Mouse (Mus musculus) liver, postnatal 0 days (tissue): ENCODE measurements around the gene Fuz. TPM values are rescaled to one million over a fixed set of nuclear protein-coding genes. Genes with fewer than 3 reads are reported as not detected.
A peak's percentile ranks its signal among the peaks of the same experiment; 100 is the strongest.

Source experiments
- ATAC-seq: fragments of 200-750 bp; cut with Nextera tagmentation; 2 replicates; pipeline ENCODE4 v1.8.0; 2017; ENCODE audit warnings: mild to moderate bottlenecking, moderate library complexity
- DNase-seq: peaks from one replicate; pipeline ENCODE4 v3.0.0-alpha.2; 2016
- H3K27ac ChIP-seq: fragments of 300-500 bp; sonication (generic); 2 replicates; pipeline ENCODE4 v1.5.1; 2014; ENCODE audit warnings: antibody characterized with exemption, moderate library complexity, mild to moderate bottlenecking, low read depth
- H3K27me3 ChIP-seq: fragments of 300-500 bp; sonication (generic); 2 replicates; pipeline ENCODE4 v1.6.1; 2014; ENCODE audit warnings: low read length, control low read depth, mixed read lengths; ENCODE audit not compliant: insufficient read depth
- H3K36me3 ChIP-seq: fragments of 300-500 bp; sonication (generic); replicated peaks from 2 replicates; pipeline ENCODE4 v1.6.1; 2014; ENCODE audit warnings: mild to moderate bottlenecking, control low read depth, low read length, moderate library complexity, mixed read lengths; ENCODE audit not compliant: insufficient read depth
- H3K4me1 ChIP-seq: fragments of 300-500 bp; sonication (generic); 2 replicates; pipeline ENCODE4 v1.6.1; 2014; ENCODE audit warnings: antibody characterized with exemption, mild to moderate bottlenecking, control low read depth; ENCODE audit not compliant: insufficient read depth
- H3K4me2 ChIP-seq: fragments of 300-500 bp; sonication (generic); 2 replicates; pipeline ENCODE4 v1.6.1; 2014; ENCODE audit warnings: low read depth, mild to moderate bottlenecking, low read length, moderate library complexity, mixed read lengths
- H3K4me3 ChIP-seq: fragments of 300-500 bp; sonication (generic); 2 replicates; pipeline ENCODE4 v1.5.1; 2014; ENCODE audit warnings: low read depth, low read length
- H3K9ac ChIP-seq: fragments of 300-500 bp; sonication (generic); replicated peaks from 2 replicates; pipeline ENCODE4 v1.6.1; 2014; ENCODE audit warnings: mild to moderate bottlenecking, moderate library complexity
- H3K9me3 ChIP-seq: fragments of 300-500 bp; sonication (generic); 2 replicates; pipeline ENCODE4 v1.6.1; 2016; ENCODE audit warnings: mild to moderate bottlenecking, control low read depth, low read length, mixed read lengths
- CTCF ChIP-seq: sonication (generic); IDR thresholded peaks from 2 replicates; pipeline ENCODE4 v1.5.1; 2016; ENCODE audit warnings: antibody characterized with exemption, low read depth
- EP300 ChIP-seq: IDR thresholded peaks from 2 replicates; pipeline ENCODE4 v1.6.1; 2016; ENCODE audit warnings: antibody characterized with exemption, low read depth, mild to moderate bottlenecking
- WGBS: fragments of 180-500 bp; shearing (Covaris S2); extraction: QIAGEN DNeasy Blood & Tissue Kit; methylation state at CpG from one replicate; pipeline ENCODE4 v1.1.7; 2014; ENCODE audit not compliant: insufficient replicate concordance; 5-methylcytosine and 5-hydroxymethylcytosine counted together
- polyA plus RNA-seq: library from polyadenylated mRNA; unstranded; fragments of >200 nt; fragmentation: Nextera tagmentation; extraction: Ambion mirVana; gene quantifications from 2 replicates; pipeline ENCODE4 v1.2.1, GENCODE M21; 2015

Gene Fuz
- polyA plus RNA-seq, 1 experiment from 2014 or later, result 4.4 TPM

DNA sequence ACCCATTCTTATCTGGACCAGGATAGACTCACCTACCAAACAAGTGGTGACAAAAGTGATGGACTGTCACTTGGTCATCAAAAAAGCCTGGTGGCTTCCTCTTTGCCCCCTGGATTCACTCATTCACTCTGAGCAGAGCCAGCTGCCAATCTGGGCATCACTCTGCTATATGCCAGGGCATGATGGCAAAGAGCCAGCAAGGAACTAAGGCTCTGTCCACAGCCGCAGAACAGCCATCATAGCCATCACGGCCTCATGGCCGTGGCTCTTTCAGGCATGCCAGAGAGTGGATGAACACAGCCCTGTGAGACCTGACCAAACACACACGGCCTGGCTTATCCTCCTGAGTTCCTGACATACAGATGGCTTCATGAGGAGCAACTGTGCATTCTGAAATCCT, 5.1 kb upstream of the Fuz start:
- H3K4me1 ChIP-seq, result peaks cover 28% of the 10 kb centered on the region
- H3K27me3 ChIP-seq, result no peaks in the 10 kb centered on the region
- H3K9ac ChIP-seq, result peak overlapping the region; percentile 82; the same call in 1 of the 2 replicates
- 0 out of 2 replicates have a peak overlapping the region, but pooled peaks have one; percentile 95 for H3K27ac ChIP-seq
- H3K4me2 ChIP-seq, result peak overlapping the region; percentile 95
- TF ChIP-seq EP300 (no peak), CTCF (no peak)
- no peak for DNase-seq
- no peaks in the 10 kb centered on the region for H3K9me3 ChIP-seq
- no peak for ATAC-seq
- H3K4me3 ChIP-seq, result no peak overlapping the region
- 88% methylated on average over 4 of the region's 4 CpGs for WGBS
- H3K36me3 ChIP-seq, result peaks cover 6% of the 10 kb centered on the region; the same call in 1 of the 2 replicates

DNA sequence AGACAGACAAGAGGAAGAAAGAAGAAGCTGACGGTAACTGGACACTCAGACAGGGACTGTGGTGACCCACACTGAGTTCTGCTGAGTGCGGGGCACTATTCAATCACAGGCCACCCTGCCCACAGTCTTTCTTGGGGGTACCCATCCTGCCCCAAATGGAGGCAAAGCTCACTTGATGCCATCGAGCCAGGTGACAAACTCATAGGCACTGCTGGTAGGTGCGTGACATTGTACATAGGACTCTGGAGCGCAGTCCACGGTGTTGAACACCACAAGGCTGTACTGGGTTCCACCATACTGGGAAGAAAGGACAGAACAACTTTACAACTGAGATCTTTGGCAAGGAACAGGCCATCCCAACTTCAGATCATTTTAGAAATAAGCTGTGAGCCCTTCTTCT, 4.3 kb upstream of the Fuz start:
- DNase-seq (no peak), ATAC-seq (peak; percentile 45)
- Histone ChIP-seq H3K4me1 (peaks cover 34% of the 10 kb centered on the region), H3K9me3 (no peaks in the 10 kb centered on the region), H3K4me3 (peak overlapping the region; percentile 82), H3K36me3 (peaks cover 6% of the 10 kb centered on the region; the same call in 1 of the 2 replicates), H3K27me3 (no peaks in the 10 kb centered on the region), H3K4me2 (peak overlapping the region; percentile 95), H3K27ac (peak overlapping the region; percentile 95), H3K9ac (peak overlapping the region; percentile 82)
- no peak for TF ChIP-seq EP300
- no peak for TF ChIP-seq CTCF
- 15% methylated on average over 6 of the region's 6 CpGs for WGBS

DNA sequence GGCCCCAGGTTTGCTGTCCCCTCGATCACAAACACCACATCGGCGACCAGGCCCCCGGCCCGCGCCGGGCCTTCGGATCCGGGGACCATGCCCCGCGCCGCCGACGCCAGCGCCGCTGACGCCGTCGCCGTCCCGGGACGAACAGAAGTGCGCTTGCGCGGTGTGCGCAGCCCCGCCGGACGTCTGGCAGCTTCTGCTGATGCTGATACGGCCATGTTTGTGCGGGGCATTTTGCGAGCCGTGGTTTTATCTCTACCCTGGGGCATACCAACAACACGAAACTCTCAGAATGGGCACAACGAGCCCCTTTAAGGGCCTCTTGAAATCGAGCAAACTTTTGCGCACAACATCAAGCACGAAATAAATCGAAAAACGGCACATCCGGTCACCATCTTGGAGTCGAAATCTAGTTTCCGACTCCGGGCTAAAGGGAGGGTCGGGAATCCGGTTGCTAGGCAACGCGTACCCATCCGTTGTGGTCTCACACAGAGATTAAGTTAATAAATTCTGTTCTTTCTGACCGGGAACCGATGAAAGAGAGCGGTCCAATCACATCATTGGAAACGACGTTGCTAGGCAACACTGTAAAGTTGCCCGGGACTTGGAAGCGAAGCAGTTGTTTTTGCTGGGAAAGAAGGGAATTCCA, 3.5 kb upstream of the Fuz start, which contains the start of gene Med25:
TSS of gene Med25 (minus strand) at position 437 of the 646 bp plus-strand sequence.
- peak within 1 kb of the TSS; percentile 82 for H3K9ac ChIP-seq
- no peaks in the 10 kb centered on the region for H3K27me3 ChIP-seq
- peak within 1 kb of the TSS; percentile 95 for H3K4me2 ChIP-seq
- under 1% methylated on average over 56 of the region's 56 CpGs for WGBS
- H3K9me3 ChIP-seq, result no peaks in the 10 kb centered on the region
- 0 out of 2 replicates have a peak, but pooled peaks cover 6% of the 10 kb centered on the region for H3K36me3 ChIP-seq
- TF ChIP-seq EP300 (no peak), CTCF (no peak)
- H3K27ac ChIP-seq, result peak within 1 kb of the TSS; percentile 95
- H3K4me1 ChIP-seq, result peaks cover 34% of the 10 kb centered on the region
- peak within 1 kb of the TSS; percentile 82 for H3K4me3 ChIP-seq
- ATAC-seq (peak; percentile 78), DNase-seq (peak; percentile 88)

DNA sequence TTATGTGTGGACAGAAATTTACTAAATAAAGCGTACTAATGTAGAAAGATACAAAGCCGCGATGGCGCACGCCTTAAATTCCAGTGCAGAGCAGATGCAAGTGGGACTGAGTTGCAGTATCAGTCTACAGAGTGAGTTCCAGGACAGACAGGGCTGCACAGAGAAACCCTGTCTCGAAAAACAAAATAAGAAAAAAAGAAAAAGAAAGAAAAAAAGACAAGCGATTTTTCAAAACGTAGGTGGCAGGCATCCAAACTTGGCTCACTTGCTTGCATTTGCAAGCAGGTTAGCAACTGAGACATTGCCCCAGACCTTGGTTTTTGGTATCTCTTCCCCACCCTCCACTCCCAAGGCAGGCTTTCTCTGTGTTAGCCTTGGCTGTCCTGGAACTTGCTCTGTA, 2.7 kb upstream of the Fuz start:
- Histone ChIP-seq H3K9me3 (no peaks in the 10 kb centered on the region), H3K9ac (no peak overlapping the region), H3K27ac (peak overlapping the region; percentile 53; the same call in 1 of the 2 replicates), H3K27me3 (no peaks in the 10 kb centered on the region), H3K4me3 (peak overlapping the region; percentile 82), H3K36me3 (0 out of 2 replicates have a peak, but pooled peaks cover 6% of the 10 kb centered on the region), H3K4me2 (peak overlapping the region; percentile 95; the same call in 1 of the 2 replicates), H3K4me1 (peaks cover 34% of the 10 kb centered on the region)
- ATAC-seq (no peak), DNase-seq (no peak)
- TF ChIP-seq EP300 (no peak), CTCF (no peak)
- WGBS, result 50% methylated on average over 8 of the region's 8 CpGs

DNA sequence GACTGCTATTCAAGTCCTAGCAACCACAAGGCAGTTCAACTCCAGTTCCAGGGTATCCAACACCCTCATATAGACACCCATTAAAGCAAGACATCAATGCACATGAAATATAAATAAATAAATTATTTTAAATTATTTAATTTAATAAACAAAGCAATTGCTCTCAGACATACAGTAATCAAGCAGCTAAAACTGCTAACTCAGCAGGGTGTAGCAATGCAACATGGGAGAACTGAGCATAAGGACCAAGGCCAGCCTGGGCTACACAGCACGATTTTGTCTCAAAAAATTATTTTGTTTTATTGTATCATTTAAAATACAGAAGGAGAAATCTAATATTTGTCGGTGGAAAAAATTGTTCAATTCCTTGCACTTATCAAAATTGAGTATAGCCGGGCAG, 1.7 kb upstream of the Fuz start:
- no peak overlapping the region for H3K27ac ChIP-seq
- no peaks in the 10 kb centered on the region for H3K27me3 ChIP-seq
- WGBS, result 82% methylated on average over 3 of the region's 3 CpGs
- DNase-seq, result no peak
- TF ChIP-seq CTCF, result no peak
- no peak for TF ChIP-seq EP300
- H3K36me3 ChIP-seq, result 0 out of 2 replicates have a peak, but pooled peaks cover 5% of the 10 kb centered on the region
- H3K9me3 ChIP-seq, result no peaks in the 10 kb centered on the region
- ATAC-seq, result no peak
- no peak overlapping the region for H3K9ac ChIP-seq
- H3K4me1 ChIP-seq, result peaks cover 38% of the 10 kb centered on the region
- H3K4me3 ChIP-seq, result no peak overlapping the region
- no peak overlapping the region for H3K4me2 ChIP-seq

DNA sequence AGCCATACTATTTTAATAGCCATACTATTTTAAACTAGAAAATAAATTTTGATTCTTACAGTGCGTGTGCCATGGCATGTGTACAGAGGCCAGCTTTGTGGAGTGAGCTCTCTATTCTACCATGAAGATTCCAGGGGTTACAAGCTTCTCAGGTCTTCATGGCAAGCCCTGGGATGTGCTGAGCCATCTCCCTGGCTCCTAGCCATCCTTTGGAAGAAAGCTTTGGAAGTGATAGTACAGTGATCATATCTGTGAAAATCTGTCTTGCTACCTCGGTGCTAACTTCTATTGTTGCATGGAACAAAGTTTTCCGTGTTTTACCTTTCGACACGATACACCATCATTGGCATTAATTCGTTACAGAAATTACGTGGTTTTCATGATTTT, 680 bp upstream of the Fuz start:
- no peak overlapping the region for H3K27ac ChIP-seq
- no peak for ATAC-seq
- H3K4me1 ChIP-seq, result peaks cover 34% of the 10 kb centered on the region
- H3K27me3 ChIP-seq, result no peaks in the 10 kb centered on the region
- H3K4me3 ChIP-seq, result peak overlapping the region; percentile 63
- H3K9ac ChIP-seq, result no peak overlapping the region
- TF ChIP-seq CTCF (no peak), EP300 (no peak)
- H3K9me3 ChIP-seq, result no peaks in the 10 kb centered on the region
- H3K36me3 ChIP-seq, result peaks cover 15% of the 10 kb centered on the region
- DNase-seq, result no peak
- 79% methylated on average over 7 of the region's 7 CpGs for WGBS
- peak overlapping the region; percentile 84 for H3K4me2 ChIP-seq

DNA sequence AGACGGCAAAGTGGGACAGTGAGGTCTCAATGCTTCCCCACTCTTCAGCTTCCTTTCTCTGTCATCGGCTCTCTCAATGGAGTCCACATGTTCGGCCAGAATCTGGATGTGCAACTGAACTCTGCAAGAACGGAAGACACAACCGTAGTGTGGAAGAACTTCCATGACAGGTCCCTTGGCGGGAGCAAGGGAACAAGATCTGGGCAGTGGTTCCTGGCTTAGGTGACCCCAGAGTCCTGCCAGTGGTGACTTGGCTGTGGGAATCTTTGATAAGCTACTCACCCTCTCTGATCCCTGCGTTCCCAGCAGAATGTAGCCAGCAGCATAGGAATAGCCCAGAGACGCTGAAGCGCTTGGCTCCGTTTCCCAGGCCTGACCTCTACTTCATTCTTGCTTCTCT, 620 bp downstream of the Fuz start:
- DNase-seq (no peak), ATAC-seq (no peak)
- WGBS, result 42% methylated on average over 10 of the region's 10 CpGs
- Histone ChIP-seq H3K36me3 (peaks cover 19% of the 10 kb centered on the region), H3K4me3 (peak overlapping the region; percentile 63), H3K27ac (peak overlapping the region; percentile 64), H3K27me3 (no peaks in the 10 kb centered on the region), H3K9me3 (no peaks in the 10 kb centered on the region), H3K9ac (peak overlapping the region; percentile 71), H3K4me2 (peak overlapping the region; percentile 84), H3K4me1 (peaks cover 26% of the 10 kb centered on the region)
- TF ChIP-seq EP300 (no peak), CTCF (no peak)
